Mouse (Mus musculus): Measurements from ENCODE around the gene Krt8. TPM values are rescaled to one million over a fixed set of nuclear protein-coding genes. Genes with fewer than 3 reads are reported as not detected.

Gene Krt8
- polyA plus RNA-seq, 1 experiment from 2014 or later, result 2.2 TPM

- Histone ChIP-seq H3K27me3 (replicated peaks) (peaks cover 14% of the 10 kb centered on the region; the same call in 1 of the 2 replicates), H3K27ac (replicated peaks) (no peak overlapping the region), H3K9ac (replicated peaks) (no peak overlapping the region), H3K9me3 (replicated peaks) (no peaks in the 10 kb centered on the region), H3K4me3 (replicated peaks) (no peak overlapping the region), H3K4me1 (peaks cover 14% of the 10 kb centered on the region), H3K36me3 (no peaks in the 10 kb centered on the region), H3K4me2 (peak overlapping the region; percentile 39)
- ATAC-seq (ENCODE audit: low FRiP score), result no peak
- 1% methylated on average over 10 of the region's 10 CpGs for whole genome bisulfite sequencing
Observed at GRCm38 (mm10) chr15:101988119-101988518, 16.2 kb downstream of the Krt8 start.

- Histone ChIP-seq H3K9me3 (replicated peaks) (no peaks in the 10 kb centered on the region), H3K4me2 (peak overlapping the region; percentile 62), H3K27me3 (replicated peaks) (peaks cover 11% of the 10 kb centered on the region; the same call in 1 of the 2 replicates), H3K4me3 (replicated peaks) (no peak overlapping the region), H3K27ac (replicated peaks) (peak overlapping the region; percentile 60), H3K4me1 (peaks cover 14% of the 10 kb centered on the region), H3K9ac (replicated peaks) (no peak overlapping the region), H3K36me3 (no peaks in the 10 kb centered on the region)
- ATAC-seq (ENCODE audit: low FRiP score), result no peak
- WGBS, result 23% methylated on average over 6 of the region's 6 CpGs
Observed at GRCm38 (mm10) chr15:101984746-101985145, 19.5 kb downstream of the Krt8 start.

DNA sequence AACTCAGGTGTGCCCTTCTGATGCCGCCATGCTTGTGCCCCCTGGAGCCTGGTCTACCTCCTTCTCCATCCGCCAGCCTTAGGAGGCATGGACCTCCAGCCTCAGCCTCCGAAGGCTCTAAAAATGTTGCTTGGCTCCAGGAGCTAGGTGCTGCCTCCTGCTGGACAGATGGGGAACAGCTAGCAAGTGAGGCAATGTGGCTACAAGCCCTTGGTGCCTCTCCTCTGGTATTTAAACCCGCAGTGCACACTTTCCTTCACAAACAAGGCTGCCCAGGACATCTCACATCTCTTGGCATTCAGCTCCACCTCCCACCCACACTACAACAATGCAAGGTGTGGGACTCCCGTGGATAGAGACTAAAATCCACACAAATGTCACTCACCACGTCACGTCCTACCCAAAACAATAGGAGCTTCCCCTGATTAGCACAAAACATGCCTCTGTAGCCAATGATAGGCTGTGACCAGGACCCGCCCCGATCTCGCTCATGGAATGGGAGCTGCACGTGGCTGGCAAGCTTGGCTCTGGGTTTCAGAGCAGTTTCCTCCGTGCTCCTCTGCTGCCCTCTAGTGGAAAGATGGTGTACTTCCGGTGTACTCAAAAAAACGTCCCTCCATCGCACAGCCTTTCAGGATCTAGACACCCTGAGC, 20.2 kb downstream of the Krt8 start:
- Histone ChIP-seq H3K27ac (replicated peaks) (peak overlapping the region; percentile 87), H3K9me3 (replicated peaks) (no peaks in the 10 kb centered on the region), H3K36me3 (no peaks in the 10 kb centered on the region), H3K27me3 (replicated peaks) (peaks cover 11% of the 10 kb centered on the region; the same call in 1 of the 2 replicates), H3K4me2 (peak overlapping the region; percentile 62), H3K4me1 (peaks cover 14% of the 10 kb centered on the region), H3K4me3 (replicated peaks) (peak overlapping the region; percentile 34), H3K9ac (replicated peaks) (peak overlapping the region; percentile 31; the same call in 1 of the 2 replicates)
- ATAC-seq (ENCODE audit: low FRiP score), result peak; percentile 96
- WGBS, result 3% methylated on average over 15 of the region's 15 CpGs

- ATAC-seq (ENCODE audit: low FRiP score), result no peak
- peak overlapping the region; percentile 34 for H3K4me3 ChIP-seq (replicated peaks)
- peaks cover 11% of the 10 kb centered on the region; the same call in 1 of the 2 replicates for H3K27me3 ChIP-seq (replicated peaks)
- peak overlapping the region; percentile 62 for H3K4me2 ChIP-seq
- WGBS, result 81% methylated on average over 13 of the region's 13 CpGs
- H3K27ac ChIP-seq (replicated peaks), result peak overlapping the region; percentile 87
- peaks cover 13% of the 10 kb centered on the region for H3K4me1 ChIP-seq
- H3K9ac ChIP-seq (replicated peaks), result no peak overlapping the region
- H3K9me3 ChIP-seq (replicated peaks), result no peaks in the 10 kb centered on the region
- no peaks in the 10 kb centered on the region for H3K36me3 ChIP-seq
Observed at GRCm38 (mm10) chr15:101983315-101983948, 20.9 kb downstream of the Krt8 start.

DNA sequence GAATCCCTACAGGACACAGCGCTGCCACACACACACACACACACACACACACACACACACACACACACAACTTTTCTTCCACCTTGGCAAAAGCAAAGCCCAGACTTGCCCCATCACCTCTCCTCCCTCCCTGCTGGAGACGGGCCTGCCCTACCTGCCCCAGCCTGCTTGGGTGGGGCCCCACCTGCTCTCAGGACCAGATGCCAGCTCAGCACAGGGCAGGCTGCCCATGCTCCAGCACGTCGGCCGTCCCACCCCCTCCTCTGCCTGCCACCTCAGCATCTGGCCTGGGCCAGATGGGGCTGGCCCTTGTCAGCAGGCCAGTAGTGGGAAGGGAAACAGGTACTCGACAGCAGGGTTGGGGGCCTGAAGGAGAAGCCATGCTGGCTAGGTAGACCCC, 23.4 kb downstream of the Krt8 start:
- no peak overlapping the region for H3K4me3 ChIP-seq (replicated peaks)
- no peaks in the 10 kb centered on the region for H3K9me3 ChIP-seq (replicated peaks)
- no peak overlapping the region for H3K4me2 ChIP-seq
- no peak for ATAC-seq (ENCODE audit: low FRiP score)
- H3K27me3 ChIP-seq (replicated peaks), result peaks cover 2% of the 10 kb centered on the region; the same call in 1 of the 2 replicates
- no peaks in the 10 kb centered on the region for H3K36me3 ChIP-seq
- peaks cover 29% of the 10 kb centered on the region for H3K4me1 ChIP-seq
- H3K9ac ChIP-seq (replicated peaks), result no peak overlapping the region
- H3K27ac ChIP-seq (replicated peaks), result no peak overlapping the region
- WGBS, result 80% methylated on average over 6 of the region's 6 CpGs

DNA sequence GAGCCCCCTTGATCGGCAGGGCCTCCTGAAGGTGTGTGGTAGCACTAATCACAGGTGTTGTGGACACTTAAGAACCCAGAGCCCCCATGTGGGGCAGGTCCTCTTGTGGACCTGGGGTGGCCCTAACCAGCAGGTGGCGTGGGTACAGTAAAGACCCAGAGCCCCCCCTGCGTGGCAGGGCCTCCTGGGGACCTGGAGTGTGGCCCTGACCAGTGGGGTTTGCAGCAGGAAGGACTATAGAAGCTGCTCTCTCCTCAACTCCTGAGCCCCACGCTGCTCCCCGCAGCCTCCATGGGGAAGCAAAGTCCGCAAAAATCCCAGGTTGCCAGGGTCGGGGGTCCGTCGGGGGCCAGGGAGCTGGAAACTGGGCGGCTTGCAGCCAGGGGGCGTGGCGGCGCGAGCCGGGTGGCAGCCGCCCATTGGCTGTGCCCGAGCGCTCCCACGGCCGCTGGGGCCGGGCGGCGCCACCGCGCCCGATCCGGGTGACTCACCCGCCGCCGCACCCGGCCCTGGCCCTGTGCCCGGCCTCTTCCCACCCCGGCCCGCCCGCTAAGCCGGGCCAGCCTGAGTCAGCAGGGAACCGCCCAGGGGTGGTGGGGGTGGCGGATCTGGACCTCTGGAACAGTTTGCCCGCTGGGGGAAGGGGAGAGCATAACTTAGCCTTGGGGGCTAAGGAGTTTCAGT, 27.1 kb downstream of the Krt8 start:
- Histone ChIP-seq H3K27ac (replicated peaks) (peak overlapping the region; percentile 54; the same call in 1 of the 2 replicates), H3K36me3 (no peaks in the 10 kb centered on the region), H3K27me3 (replicated peaks) (peaks cover 4% of the 10 kb centered on the region; the same call in 1 of the 2 replicates), H3K9me3 (replicated peaks) (no peaks in the 10 kb centered on the region), H3K9ac (replicated peaks) (peak overlapping the region; percentile 54), H3K4me2 (peak overlapping the region; percentile 92), H3K4me3 (replicated peaks) (peak overlapping the region; percentile 41), H3K4me1 (peaks cover 28% of the 10 kb centered on the region)
- ATAC-seq (ENCODE audit: low FRiP score), result peak; percentile 62
- 3% methylated on average over 39 of the region's 39 CpGs for WGBS

DNA sequence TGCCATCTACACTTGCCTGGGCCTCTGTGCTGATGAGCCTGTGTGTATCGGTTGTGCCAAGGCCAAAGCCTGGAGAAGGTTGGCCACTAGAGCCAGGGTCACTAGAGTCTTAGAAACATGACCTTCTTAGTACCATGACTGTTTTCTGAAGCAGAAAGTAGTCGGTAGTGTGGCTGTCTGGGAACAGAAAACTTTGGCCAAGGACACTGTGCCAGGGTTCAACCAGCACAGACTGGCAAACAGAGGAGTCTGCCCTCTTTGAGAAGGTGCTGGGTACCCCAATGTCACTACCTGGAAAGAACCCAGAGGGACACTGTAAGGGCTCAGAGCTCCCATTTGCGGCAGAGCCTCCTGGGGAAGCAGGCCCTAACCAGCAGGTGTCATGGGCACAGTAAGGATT, 27.6 kb downstream of the Krt8 start:
- H3K27ac ChIP-seq (replicated peaks), result peak overlapping the region; percentile 54; the same call in 1 of the 2 replicates
- WGBS, result 49% methylated on average over 3 of the region's 3 CpGs
- H3K9me3 ChIP-seq (replicated peaks), result no peaks in the 10 kb centered on the region
- H3K27me3 ChIP-seq (replicated peaks), result peaks cover 4% of the 10 kb centered on the region; the same call in 1 of the 2 replicates
- H3K4me1 ChIP-seq, result peaks cover 28% of the 10 kb centered on the region
- H3K4me2 ChIP-seq, result peak overlapping the region; percentile 92
- no peaks in the 10 kb centered on the region for H3K36me3 ChIP-seq
- no peak for ATAC-seq (ENCODE audit: low FRiP score)
- H3K9ac ChIP-seq (replicated peaks), result no peak overlapping the region
- no peak overlapping the region for H3K4me3 ChIP-seq (replicated peaks)

GRCm38 (mm10) chr15:101976023-101976422, 28.3 kb downstream of the Krt8 start:
- H3K4me3 ChIP-seq (replicated peaks), result no peak overlapping the region
- no peak overlapping the region for H3K4me2 ChIP-seq
- 36% methylated on average over 5 of the region's 5 CpGs for WGBS
- H3K27ac ChIP-seq (replicated peaks), result no peak overlapping the region
- no peak for ATAC-seq (ENCODE audit: low FRiP score)
- no peaks in the 10 kb centered on the region for H3K9me3 ChIP-seq (replicated peaks)
- no peak overlapping the region for H3K9ac ChIP-seq (replicated peaks)
- H3K4me1 ChIP-seq, result peaks cover 28% of the 10 kb centered on the region
- no peaks in the 10 kb centered on the region for H3K36me3 ChIP-seq
- H3K27me3 ChIP-seq (replicated peaks), result peaks cover 5% of the 10 kb centered on the region; the same call in 1 of the 2 replicates

DNA sequence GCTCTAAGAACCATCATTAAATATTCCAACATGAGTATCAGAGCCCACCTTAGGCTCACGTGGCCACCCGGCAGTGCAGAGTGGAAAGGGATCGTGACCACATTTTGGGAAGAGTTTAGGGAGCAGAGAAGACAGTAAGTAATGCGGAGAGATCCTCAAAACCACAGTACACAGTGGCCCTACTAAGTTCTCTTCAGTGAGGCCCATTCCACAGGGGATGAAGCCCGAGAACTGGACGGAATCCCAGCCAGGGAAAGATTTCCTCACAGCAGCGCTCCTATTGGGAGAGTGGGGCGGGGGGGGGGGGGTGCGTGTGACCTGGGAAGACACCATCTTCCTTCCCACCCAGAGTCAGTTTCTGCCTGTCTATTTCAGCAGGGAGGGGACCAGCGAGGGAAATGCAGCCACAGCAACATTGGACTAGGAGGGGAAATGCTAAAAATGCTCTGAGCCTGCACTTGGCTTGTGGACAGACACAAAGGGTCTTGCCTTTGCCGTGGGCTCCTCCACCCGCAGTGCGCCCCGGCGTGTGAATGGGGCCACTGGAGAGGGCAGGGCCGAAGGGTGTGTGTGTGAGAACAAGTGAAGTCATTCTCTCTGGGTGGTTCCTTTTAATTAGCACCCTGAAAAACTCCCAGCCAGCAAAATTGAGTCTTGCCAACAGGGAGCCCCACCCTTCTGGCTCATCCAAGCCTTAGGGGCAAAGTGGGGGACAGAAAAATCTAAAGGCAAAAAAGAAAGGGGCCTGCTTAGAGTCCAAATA, 30.0 kb downstream of the Krt8 start:
- Histone ChIP-seq H3K4me3 (replicated peaks) (no peak overlapping the region), H3K9me3 (replicated peaks) (no peaks in the 10 kb centered on the region), H3K4me2 (no peak overlapping the region), H3K4me1 (peaks cover 28% of the 10 kb centered on the region), H3K36me3 (no peaks in the 10 kb centered on the region), H3K27ac (replicated peaks) (no peak overlapping the region), H3K9ac (replicated peaks) (no peak overlapping the region), H3K27me3 (replicated peaks) (peaks cover 7% of the 10 kb centered on the region; the same call in 1 of the 2 replicates)
- 62% methylated on average over 16 of the region's 16 CpGs for WGBS
- no peak for ATAC-seq (ENCODE audit: low FRiP score)

DNA sequence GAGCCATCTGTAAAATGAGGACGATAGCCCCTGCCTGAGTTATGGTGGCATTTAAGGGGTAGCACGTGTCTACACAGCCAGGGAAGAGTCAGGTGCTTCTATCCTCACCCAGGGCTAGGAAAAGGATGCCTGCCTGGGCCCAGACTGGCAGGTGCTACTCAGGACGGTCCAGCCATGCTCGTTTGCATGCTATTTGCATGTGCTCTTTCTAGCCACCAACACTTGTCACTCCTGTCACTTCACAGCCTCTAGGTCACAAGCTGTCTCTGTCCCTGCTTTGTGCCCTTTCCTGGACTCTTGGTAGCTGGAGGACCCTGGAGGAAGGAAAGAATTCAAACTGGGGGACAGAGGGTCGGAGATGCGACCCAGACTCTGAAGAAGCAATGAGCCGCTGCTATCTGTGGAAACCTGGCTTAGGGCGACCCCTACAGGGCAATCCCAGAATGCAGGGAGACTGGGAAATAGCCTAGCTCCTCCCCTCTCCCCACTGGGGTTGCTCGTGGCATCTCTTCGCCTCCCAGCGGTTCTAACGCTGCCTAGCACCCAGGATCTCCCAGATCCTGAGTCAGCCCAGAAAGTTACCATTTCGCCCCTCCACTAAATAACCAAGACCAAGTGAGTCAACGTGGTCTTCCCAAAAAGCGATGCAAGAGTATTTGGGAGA, 30.7 kb downstream of the Krt8 start:
- H3K27me3 ChIP-seq (replicated peaks), result peaks cover 7% of the 10 kb centered on the region; the same call in 1 of the 2 replicates
- peaks cover 28% of the 10 kb centered on the region for H3K4me1 ChIP-seq
- 9% methylated on average over 15 of the region's 15 CpGs for WGBS
- no peaks in the 10 kb centered on the region for H3K36me3 ChIP-seq
- no peaks in the 10 kb centered on the region for H3K9me3 ChIP-seq (replicated peaks)
- peak; percentile 38 for ATAC-seq (ENCODE audit: low FRiP score)
- H3K4me3 ChIP-seq (replicated peaks), result no peak overlapping the region
- H3K9ac ChIP-seq (replicated peaks), result no peak overlapping the region
- no peak overlapping the region for H3K27ac ChIP-seq (replicated peaks)
- H3K4me2 ChIP-seq, result no peak overlapping the region

DNA sequence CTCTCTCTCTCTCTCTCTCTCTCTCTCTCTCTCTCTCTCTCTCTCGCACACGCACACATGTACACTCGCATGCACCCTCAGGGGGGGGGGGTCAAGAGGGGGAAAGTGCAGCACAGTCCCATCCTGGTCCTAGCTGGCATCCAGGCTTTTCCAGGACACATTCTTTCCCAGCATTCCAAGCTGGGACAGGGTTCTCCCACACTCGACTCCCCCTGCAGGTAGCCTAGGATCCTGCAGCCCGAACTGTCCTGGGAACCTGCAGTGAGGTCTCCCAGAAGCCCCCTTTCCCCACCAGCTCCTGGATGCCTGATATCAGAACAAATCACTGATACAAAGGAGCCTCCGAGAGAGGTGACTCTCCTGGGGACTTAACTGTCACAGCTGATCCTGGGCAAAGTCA, 33.7 kb downstream of the Krt8 start:
- ATAC-seq (ENCODE audit: low FRiP score), result no peak
- no peaks in the 10 kb centered on the region for H3K9me3 ChIP-seq (replicated peaks)
- no peak overlapping the region for H3K4me3 ChIP-seq (replicated peaks)
- no peak overlapping the region for H3K9ac ChIP-seq (replicated peaks)
- 0 out of 2 replicates have a peak, but pooled peaks cover 3% of the 10 kb centered on the region for H3K27me3 ChIP-seq (replicated peaks)
- WGBS, result 5% methylated on average over 3 of the region's 6 CpGs
- no peak overlapping the region for H3K27ac ChIP-seq (replicated peaks)
- no peaks in the 10 kb centered on the region for H3K36me3 ChIP-seq
- peaks cover 9% of the 10 kb centered on the region; the same call in 1 of the 2 replicates for H3K4me1 ChIP-seq
- no peak overlapping the region for H3K4me2 ChIP-seq
